Mouse (Mus musculus) megakaryocyte-erythroid progenitor cell, adult 5 weeks (primary cell): ENCODE measurements around the gene AI182371. TPM values are rescaled to one million over a fixed set of nuclear protein-coding genes. Genes with fewer than 3 reads are reported as not detected.

Source experiments
- polyA plus RNA-seq: library from polyadenylated mRNA; stranded (reverse); fragments of >175 nt; gene quantifications from 2 replicates; pipeline ENCODE4 v1.2.3, GENCODE M21; 2012

AI182371 gene
- polyA plus RNA-seq = 0.06 TPM in 1 of 2 replicates, not detected in the other

GRCm38 (mm10) chr2:35101443-35101842 lies at the start of gene AI182371:
TSS of gene AI182371 (minus strand) at chr2:35101543.

DNA sequence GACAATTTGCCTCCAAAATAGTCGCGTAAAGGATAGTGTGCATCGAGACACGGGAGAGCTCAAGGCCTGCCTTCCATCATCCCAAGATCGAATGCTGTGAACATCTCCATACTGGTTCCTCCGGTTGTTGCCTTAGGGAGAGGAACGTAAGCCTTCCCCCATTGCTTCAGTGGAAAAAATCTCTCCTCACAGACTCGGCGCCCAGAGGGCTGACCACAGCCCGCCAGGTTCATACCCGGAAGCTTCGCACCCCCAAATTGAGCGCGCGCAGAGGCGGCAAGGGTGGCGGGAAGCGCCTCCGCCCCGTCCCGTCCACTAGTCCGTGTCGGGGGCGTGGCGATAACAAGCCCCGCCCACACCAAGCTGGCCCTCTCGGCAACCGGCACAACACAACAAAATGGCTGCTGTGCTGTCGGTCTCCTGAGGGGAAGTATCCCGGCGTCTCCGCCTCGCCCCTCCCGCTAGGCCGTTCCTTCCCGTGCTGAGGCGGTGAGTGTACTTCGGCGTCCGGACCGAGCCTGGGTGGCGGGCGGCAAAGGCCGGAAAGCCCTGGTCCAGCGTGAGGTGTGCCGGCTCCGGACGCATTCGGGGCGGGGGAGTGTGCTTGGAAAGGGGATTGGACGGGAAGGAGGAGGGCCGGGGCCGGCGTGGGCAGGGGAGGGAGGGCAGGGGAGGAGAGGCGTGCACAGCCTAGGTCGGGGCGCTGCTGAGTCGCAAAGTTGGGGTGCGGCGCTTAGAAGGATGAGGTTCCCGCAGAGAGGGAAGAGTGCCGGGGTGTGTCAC lies 8.0 kb upstream of the AI182371 start, which contains the start of gene Cntrl:
Gene Cntrl (plus strand): TSS at position 352 of the 783 bp plus-strand sequence.

GRCm38 (mm10) chr2:35061338-35061737 lies 40.0 kb downstream of the AI182371 start, which contains the start of gene Hc:
TSS of gene Hc (minus strand) at chr2:35061438.

Other genes starting within 250 kb of the AI182371 start
- 0.02 TPM in 1 of 2 replicates, not detected in the other for gene Cutal, start 227.1 kb downstream of the AI182371 start, polyA plus RNA-seq
- gene Psmd5, start 226.6 kb downstream of the AI182371 start, polyA plus RNA-seq = 5.7 and 5.9 TPM in 2 replicates
- gene Phf19, start 187.5 kb downstream of the AI182371 start, polyA plus RNA-seq = 14.0 and 15.3 TPM in 2 replicates
- 1.8 and 2.4 TPM in 2 replicates for gene Traf1, start 139.8 kb downstream of the AI182371 start, polyA plus RNA-seq
- gene Hc, start 40.1 kb downstream of the AI182371 start, polyA plus RNA-seq = not detected in 2 replicates
- 16.9 and 31.9 TPM in 2 replicates for gene Cntrl, start 7.9 kb upstream of the AI182371 start, polyA plus RNA-seq
- gene Rab14, start 99.6 kb upstream of the AI182371 start, polyA plus RNA-seq = 1,015 and 1,104 TPM in 2 replicates
- gene Gsn, start 154.8 kb upstream of the AI182371 start, polyA plus RNA-seq = 39.2 and 42.5 TPM in 2 replicates
- gene Stom, start 235.4 kb upstream of the AI182371 start, polyA plus RNA-seq = 74.9 and 76.1 TPM in 2 replicates